In genomic region chr19:21381696-21382095, GRCm38 (mm10) we compare ENCODE assay signal across 14 mouse cellular contexts.
"Had no signal": no experiment of that assay in that cellular context is flagged by ENCODE, and none has a peak within 500 bp of the region (broad histone marks: within the 10 kb centered on the region; RNA-seq: fewer than 3 reads in every experiment).

No protein-coding gene starts in this region.

- ATAC-seq: liver, postnatal 0 days; midbrain, embryonic 16.5 days had no signal

- DNase-seq: kidney, postnatal 4 days; liver; liver, embryonic 13.5 days; liver, postnatal 0 days; right cerebral cortex, adult 18-20 months; right cerebral cortex, postnatal 25 days; thymus, postnatal 36 days had no signal

- H3K27ac ChIP-seq: kidney, embryonic 15.5 days; layer of hippocampus, adult 2 months; limb, embryonic 12.5 days; liver, embryonic 13.5 days; lung, embryonic 15.5 days; midbrain, embryonic 12.5 days; neural tube, embryonic 15.5 days had no signal

- H3K4me2 ChIP-seq: kidney, embryonic 15.5 days; limb, embryonic 12.5 days; liver, embryonic 13.5 days; lung, embryonic 15.5 days; midbrain, embryonic 12.5 days; neural tube, embryonic 15.5 days had no signal

- H3K4me1 ChIP-seq: kidney, embryonic 15.5 days; limb, embryonic 12.5 days; lung, embryonic 15.5 days; midbrain, embryonic 12.5 days; neural tube, embryonic 15.5 days had no signal

- H3K9ac ChIP-seq: kidney, embryonic 15.5 days; limb, embryonic 12.5 days; liver, embryonic 13.5 days; liver, postnatal 0 days; lung, embryonic 15.5 days; midbrain, embryonic 12.5 days; neural tube, embryonic 15.5 days had no signal

- H3K27me3 ChIP-seq: kidney, embryonic 15.5 days; limb, embryonic 12.5 days; liver, embryonic 13.5 days; lung, embryonic 15.5 days; midbrain, embryonic 12.5 days; neural tube, embryonic 15.5 days had no signal

- H3K36me3 ChIP-seq: kidney, embryonic 15.5 days; limb, embryonic 12.5 days; liver, embryonic 13.5 days; lung, embryonic 15.5 days; midbrain, embryonic 12.5 days; neural tube, embryonic 15.5 days had no signal

- H3K9me3 ChIP-seq: kidney, embryonic 15.5 days; limb, embryonic 12.5 days; liver, embryonic 13.5 days; lung, embryonic 15.5 days; midbrain, embryonic 12.5 days; neural tube, embryonic 15.5 days had no signal

- H3K4me3 ChIP-seq: kidney, embryonic 15.5 days; layer of hippocampus, adult 2 months; limb, embryonic 12.5 days; liver, embryonic 13.5 days; lung, embryonic 15.5 days; midbrain, embryonic 12.5 days; neural tube, embryonic 15.5 days had no signal
